Mouse (Mus musculus) kidney, embryonic 16.5 days (tissue): ENCODE data around the gene Prdm16. TPM values are rescaled to one million over a fixed set of nuclear protein-coding genes. Genes with fewer than 3 reads are reported as not detected.

ENCODE experiments used
- ATAC-seq: fragments of 200-750 bp; cut with Nextera tagmentation; 2 replicates; pipeline ENCODE4 v1.8.0; 2017; ENCODE audit warnings: moderate TSS enrichment; ENCODE audit not compliant: low FRiP score, low TSS enrichment
- H3K27ac ChIP-seq: fragments of 300-500 bp; sonication (generic); 2 replicates; pipeline ENCODE4 v1.5.1; 2014; ENCODE audit warnings: low read length
- H3K27me3 ChIP-seq: fragments of 300-500 bp; sonication (generic); 2 replicates; pipeline ENCODE4 v1.6.1; 2014; ENCODE audit warnings: low read length, control low read depth, mixed read lengths; ENCODE audit not compliant: insufficient read depth
- H3K36me3 ChIP-seq: fragments of 300-500 bp; sonication (generic); 2 replicates; pipeline ENCODE4 v1.6.1; 2014; ENCODE audit warnings: low read length, control low read depth, mixed read lengths; ENCODE audit not compliant: insufficient read depth
- H3K4me1 ChIP-seq: fragments of 300-500 bp; sonication (generic); 2 replicates; pipeline ENCODE4 v1.6.1; 2014; ENCODE audit warnings: low read length, control low read depth, mixed read lengths; ENCODE audit not compliant: insufficient read depth
- H3K4me2 ChIP-seq: fragments of 300-500 bp; sonication (generic); replicated peaks from 2 replicates; pipeline ENCODE4 v1.6.1; 2014; ENCODE audit warnings: low read depth, low read length
- H3K4me3 ChIP-seq: fragments of 300-500 bp; sonication (generic); 2 replicates; pipeline ENCODE4 v1.5.1; 2014; ENCODE audit warnings: mild to moderate bottlenecking, low read length
- H3K9ac ChIP-seq: fragments of 300-500 bp; sonication (generic); replicated peaks from 2 replicates; pipeline ENCODE4 v1.6.1; 2014; ENCODE audit warnings: low read length
- H3K9me3 ChIP-seq: fragments of 300-500 bp; sonication (generic); 2 replicates; pipeline ENCODE4 v1.6.1; 2016; ENCODE audit warnings: low read length, control low read depth
- WGBS: fragments of 180-500 bp; shearing (Covaris S2); extraction: QIAGEN DNeasy Blood & Tissue Kit; methylation state at CpG from one replicate; pipeline ENCODE4 v1.1.7; 2014; 5-methylcytosine and 5-hydroxymethylcytosine counted together
- polyA plus RNA-seq: library from polyadenylated mRNA; unstranded; fragments of >200 nt; fragmentation: Nextera tagmentation; extraction: Ambion mirVana; gene quantifications from 2 replicates; pipeline ENCODE4 v1.2.1, GENCODE M21; 2015

The Prdm16 gene
- polyA plus RNA-seq, 1 experiment from 2014 or later, result 22.3 TPM

- H3K27me3 ChIP-seq, result peaks cover 82% of the 10 kb centered on the region
- H3K4me3 ChIP-seq, result no peak overlapping the region
- H3K27ac ChIP-seq, result no peak overlapping the region
- ATAC-seq, result no peak
- H3K36me3 ChIP-seq, result no peaks in the 10 kb centered on the region
- H3K9ac ChIP-seq, result no peak overlapping the region
- WGBS, result 96% methylated on average over 5 of the region's 5 CpGs
- H3K4me2 ChIP-seq, result no peak overlapping the region
- H3K9me3 ChIP-seq, result no peaks in the 10 kb centered on the region
- H3K4me1 ChIP-seq, result peaks cover 6% of the 10 kb centered on the region; the same call in 1 of the 2 replicates
Measured at GRCm38 (mm10) chr4:154355408-154355807, 281.3 kb downstream of the Prdm16 start.

- 65% methylated on average over 13 of the region's 13 CpGs for WGBS
Measured at GRCm38 (mm10) chr4:154352246-154352645, 284.4 kb downstream of the Prdm16 start.

GRCm38 (mm10) chr4:154348197-154348786 is 288.4 kb downstream of the Prdm16 start:
- peaks cover 29% of the 10 kb centered on the region for H3K4me1 ChIP-seq
- peaks cover 76% of the 10 kb centered on the region for H3K27me3 ChIP-seq
- peak; percentile 61 for ATAC-seq
- H3K4me2 ChIP-seq, result no peak overlapping the region; the same call in 1 of the 2 replicates
- H3K4me3 ChIP-seq, result no peak overlapping the region
- no peaks in the 10 kb centered on the region for H3K36me3 ChIP-seq
- H3K9me3 ChIP-seq, result no peaks in the 10 kb centered on the region
- H3K9ac ChIP-seq, result no peak overlapping the region
- 9% methylated on average over 11 of the region's 11 CpGs for WGBS
- peak overlapping the region; percentile 3; the same call in 1 of the 2 replicates for H3K27ac ChIP-seq

More at GRCm38 (mm10) chr4:154352246-154352645, 284.4 kb downstream of the Prdm16 start:
- Histone ChIP-seq H3K27me3 (peaks cover 77% of the 10 kb centered on the region), H3K27ac (no peak overlapping the region), H3K9me3 (no peaks in the 10 kb centered on the region), H3K4me1 (peaks cover 15% of the 10 kb centered on the region), H3K36me3 (no peaks in the 10 kb centered on the region), H3K4me3 (no peak overlapping the region), H3K9ac (no peak overlapping the region), H3K4me2 (no peak overlapping the region)
- ATAC-seq, result no peak

- Histone ChIP-seq H3K27ac (peak overlapping the region; percentile 44), H3K27me3 (peaks cover 76% of the 10 kb centered on the region), H3K36me3 (no peaks in the 10 kb centered on the region), H3K4me2 (0 out of 2 replicates have a peak overlapping the region, but pooled peaks have one; percentile 3), H3K9ac (no peak overlapping the region), H3K4me3 (no peak overlapping the region), H3K4me1 (peaks cover 29% of the 10 kb centered on the region), H3K9me3 (peaks cover 3% of the 10 kb centered on the region; the same call in 1 of the 2 replicates)
- 6% methylated on average over 19 of the region's 19 CpGs for WGBS
- ATAC-seq, result peak; percentile 67
Measured at GRCm38 (mm10) chr4:154346731-154347522, 289.7 kb downstream of the Prdm16 start.

- peaks cover 89% of the 10 kb centered on the region for H3K27me3 ChIP-seq
- H3K4me2 ChIP-seq, result no peak overlapping the region
- WGBS, result 14% methylated on average over 10 of the region's 10 CpGs
- no peak overlapping the region for H3K4me3 ChIP-seq
- peak; percentile 83 for ATAC-seq
- H3K36me3 ChIP-seq, result no peaks in the 10 kb centered on the region
- peak overlapping the region; percentile 46; the same call in 1 of the 2 replicates for H3K9ac ChIP-seq
- H3K9me3 ChIP-seq, result no peaks in the 10 kb centered on the region
- peaks cover 38% of the 10 kb centered on the region for H3K4me1 ChIP-seq
- peak overlapping the region; percentile 82 for H3K27ac ChIP-seq
Measured at GRCm38 (mm10) chr4:154336650-154337049, 300.0 kb downstream of the Prdm16 start.

- peak within 1 kb of the TSS; percentile 82 for H3K27ac ChIP-seq
- peaks cover 46% of the 10 kb centered on the region for H3K4me1 ChIP-seq
- peak within 1 kb of the TSS; percentile 10; the same call in 1 of the 2 replicates for H3K4me3 ChIP-seq
- no peaks in the 10 kb centered on the region for H3K36me3 ChIP-seq
- H3K27me3 ChIP-seq, result peaks cover 91% of the 10 kb centered on the region
- ATAC-seq, result no peak
- no peaks in the 10 kb centered on the region for H3K9me3 ChIP-seq
- 54% methylated on average over 12 of the region's 12 CpGs for WGBS
- peak within 1 kb of the TSS; percentile 39 for H3K4me2 ChIP-seq
- peak within 1 kb of the TSS; percentile 46; the same call in 1 of the 2 replicates for H3K9ac ChIP-seq
Measured at GRCm38 (mm10) chr4:154335761-154336160, 300.9 kb downstream of the Prdm16 start, which contains the start of gene B230104I21Rik. Gene B230104I21Rik (plus strand): TSS chr4:154336127.

- no peak for ATAC-seq
- 56% methylated on average over 41 of the region's 48 CpGs for WGBS
- Histone ChIP-seq H3K9ac (no peak overlapping the region), H3K4me1 (peaks cover 49% of the 10 kb centered on the region), H3K9me3 (no peaks in the 10 kb centered on the region), H3K36me3 (no peaks in the 10 kb centered on the region), H3K27me3 (peaks cover 88% of the 10 kb centered on the region), H3K27ac (no peak overlapping the region), H3K4me3 (peak overlapping the region; percentile 10; the same call in 1 of the 2 replicates), H3K4me2 (peak overlapping the region; percentile 39)
Measured at GRCm38 (mm10) chr4:154334699-154335402, 301.8 kb downstream of the Prdm16 start.

GRCm38 (mm10) chr4:154333300-154333699 is 303.4 kb downstream of the Prdm16 start:
- Histone ChIP-seq H3K27ac (no peak overlapping the region), H3K9me3 (no peaks in the 10 kb centered on the region), H3K4me2 (no peak overlapping the region), H3K4me1 (peaks cover 55% of the 10 kb centered on the region), H3K36me3 (no peaks in the 10 kb centered on the region), H3K9ac (no peak overlapping the region; the same call in 1 of the 2 replicates), H3K4me3 (no peak overlapping the region), H3K27me3 (peaks cover 75% of the 10 kb centered on the region)
- WGBS, result 24% methylated on average over 8 of the region's 8 CpGs
- no peak for ATAC-seq

GRCm38 (mm10) chr4:154331271-154331670 is 305.4 kb downstream of the Prdm16 start:
- Histone ChIP-seq H3K27ac (no peak overlapping the region), H3K4me2 (no peak overlapping the region), H3K4me3 (no peak overlapping the region), H3K27me3 (peaks cover 71% of the 10 kb centered on the region), H3K9me3 (no peaks in the 10 kb centered on the region), H3K4me1 (peaks cover 41% of the 10 kb centered on the region), H3K9ac (0 out of 2 replicates have a peak overlapping the region, but pooled peaks have one; percentile 6), H3K36me3 (no peaks in the 10 kb centered on the region)
- WGBS, result 18% methylated on average over 12 of the region's 12 CpGs
- ATAC-seq, result peak; percentile 44; the same call in 1 of the 2 replicates
